Mouse (Mus musculus) spleen, postnatal 36 days (tissue): Measurements from ENCODE around the gene Acap1.

Source experiments
- DNase-seq, 2 experiments: peaks; one replicate each; pipeline ENCODE4 v3.0.0; 2022; ENCODE audit warnings: low spot score in 2 of 2, mixed read lengths in 1 of 2

Acap1 gene

DNA sequence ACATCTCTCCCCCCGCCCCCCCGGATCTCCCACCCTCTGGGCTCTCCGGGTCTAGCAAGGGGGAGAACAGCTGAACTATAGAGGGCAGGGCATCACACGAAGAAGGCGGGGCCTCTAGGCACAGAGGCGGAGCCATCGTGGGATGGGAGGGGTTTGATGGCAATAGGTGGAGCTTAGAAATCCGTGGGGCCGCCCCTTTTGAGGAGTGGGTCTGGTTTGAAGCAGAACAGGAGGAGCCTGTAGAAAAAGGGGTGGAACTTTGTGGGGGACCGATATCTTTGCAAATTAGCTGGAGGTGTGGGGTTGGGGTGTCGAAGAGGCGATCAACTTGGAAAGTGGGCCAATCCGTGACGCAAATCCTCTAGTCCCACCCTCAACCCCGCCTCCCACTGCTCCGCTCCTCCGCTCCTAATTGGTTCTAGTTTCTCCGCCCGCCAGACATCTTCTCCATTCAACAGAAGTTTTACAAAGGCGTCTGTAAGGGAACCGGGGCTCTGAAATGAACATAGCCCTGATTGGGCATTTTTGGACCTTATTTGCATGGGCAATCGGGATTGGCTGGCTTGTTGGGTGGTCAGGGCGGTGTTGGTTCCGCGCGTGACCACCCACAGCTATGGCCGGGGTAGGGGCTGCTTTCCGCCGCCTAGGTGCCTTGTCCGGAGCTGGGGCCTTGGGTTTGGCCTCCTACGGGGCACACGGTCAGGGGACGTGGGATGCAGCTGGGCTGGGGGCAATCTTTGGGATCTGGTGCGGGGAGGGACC lies 57.2 kb downstream of the Acap1 start, which contains the start of gene Tmem256:
Tmem256 (plus strand) TSS at position 563 of the 762 bp plus-strand sequence.
- peak; percentile 92 to 96 for DNase-seq

DNA sequence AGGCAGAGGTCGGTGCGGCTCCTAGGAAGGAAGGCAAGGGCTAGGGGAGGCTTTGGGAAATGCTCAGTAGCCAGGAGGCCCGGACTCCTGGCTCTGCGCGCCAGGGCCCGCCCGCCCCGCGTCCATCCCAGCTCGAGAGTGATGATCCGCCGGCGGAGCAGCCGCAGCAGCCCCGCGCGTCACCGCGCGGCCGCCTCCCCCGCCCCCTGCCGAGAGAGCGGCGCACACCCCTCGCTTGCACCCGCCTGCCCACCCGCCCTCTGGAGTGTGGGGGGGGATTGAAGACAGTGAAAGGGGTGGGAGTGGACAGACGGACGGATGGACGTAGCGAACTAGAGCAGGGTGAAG lies 57.8 kb downstream of the Acap1 start, which contains the start of gene Nlgn2:
Nlgn2 (minus strand) TSS at position 181 of the 348 bp plus-strand sequence.
- no peak for DNase-seq

DNA sequence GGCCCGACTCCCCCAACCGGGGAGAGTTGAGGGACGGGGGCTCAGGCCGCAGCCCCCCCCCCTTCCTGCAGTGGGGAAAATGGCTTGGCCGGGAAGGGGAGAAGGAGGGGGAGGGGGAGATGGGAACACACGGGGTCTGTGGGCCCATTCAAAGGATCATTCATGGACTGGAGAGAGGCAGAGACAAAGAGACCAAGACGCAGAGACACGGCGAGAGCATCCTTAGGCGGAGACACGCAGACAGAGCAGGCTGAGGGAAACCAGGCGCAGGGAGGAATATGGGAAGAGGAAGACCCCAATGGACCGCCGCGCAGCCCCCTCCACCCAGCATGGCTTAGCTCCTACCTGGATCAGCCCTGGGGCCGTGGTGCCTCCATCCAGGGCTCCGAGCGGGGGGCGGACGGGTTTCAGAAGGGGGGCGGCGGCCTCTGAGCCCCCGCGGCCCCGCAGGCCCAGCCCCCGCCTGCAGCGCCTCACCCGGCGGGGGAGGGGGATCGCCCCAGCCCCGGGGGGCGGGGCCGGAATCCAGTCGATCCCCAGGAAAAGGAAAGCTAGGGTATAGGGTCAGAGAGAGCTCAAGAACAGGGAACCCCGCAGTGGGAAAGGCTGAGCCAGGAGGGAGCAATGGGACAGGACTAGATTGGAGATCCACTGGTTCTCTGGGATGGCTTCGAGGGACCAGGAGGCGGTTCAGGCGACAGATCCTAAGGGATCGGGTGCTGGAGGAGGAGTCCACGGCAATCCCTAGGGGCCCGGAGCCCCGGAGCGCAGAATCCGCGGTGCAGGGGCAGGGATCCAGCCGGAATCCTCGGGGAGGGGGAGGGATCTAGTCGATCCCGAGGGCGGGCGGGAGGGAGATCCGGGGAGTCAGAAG lies 58.4 kb downstream of the Acap1 start:
- no peak for DNase-seq

GRCm38 (mm10) chr11:69835966-69836335 lies 59.4 kb downstream of the Acap1 start:
- DNase-seq: no peak

- DNase-seq: no peak
These were observed 59.9 kb downstream of the Acap1 start for GRCm38 (mm10) chr11:69835326-69835965.

GRCm38 (mm10) chr11:69834001-69834549 lies 61.3 kb downstream of the Acap1 start:
- peak; percentile 52 to 54 for DNase-seq

DNA sequence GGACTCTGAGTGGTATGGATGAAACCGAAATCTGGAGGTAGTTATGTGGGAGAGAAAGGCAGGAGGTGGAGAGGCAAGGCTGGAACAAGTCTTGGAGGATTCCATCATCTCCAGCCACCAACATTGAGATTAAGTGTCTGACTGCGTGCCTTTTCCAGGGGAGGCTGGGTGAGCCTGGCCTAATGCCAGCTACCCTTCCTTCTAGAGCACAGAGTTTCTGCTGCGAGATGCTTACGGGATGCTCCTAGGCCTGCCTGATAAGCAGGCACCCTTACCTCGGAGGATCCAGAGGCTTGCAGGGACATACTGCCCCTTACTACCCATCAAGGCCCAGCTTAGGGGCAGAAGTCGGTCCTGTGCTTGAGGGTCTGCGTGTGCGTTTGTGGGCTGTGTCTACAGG lies 61.8 kb downstream of the Acap1 start:
- DNase-seq: no peak
